Mouse (Mus musculus) ES-Bruce4 (cell line): ENCODE results near the gene Kcnn3.

Experiments
- CTCF ChIP-seq: IDR thresholded peaks from one replicate; pipeline ENCODE4 v1.8.1; 2011; ENCODE audit warnings: low read depth, low read length
- EP300 ChIP-seq: IDR thresholded peaks from 2 replicates; pipeline ENCODE4 v1.6.1; 2011; ENCODE audit warnings: low read depth, low read length; ENCODE audit not compliant: insufficient read depth
- POLR2A ChIP-seq: IDR thresholded peaks from one replicate; pipeline ENCODE4 v1.8.1; 2011; ENCODE audit warnings: low read length; ENCODE audit not compliant: insufficient read depth

- TF ChIP-seq EP300 = no peak
- TF ChIP-seq CTCF = no peak
- no peak for TF ChIP-seq POLR2A
Observed at GRCm38 (mm10) chr3:89578803-89579202, 58.8 kb downstream of the Kcnn3 start.
